ENCODE assay signal across 34 mouse cellular contexts in genomic region chrX:52103771-52104170, GRCm38 (mm10).
"Had no signal": no experiment of that assay in that cellular context is flagged by ENCODE, and none has a peak within 500 bp of the region (broad histone marks: within the 10 kb centered on the region; RNA-seq: fewer than 3 reads in every experiment).

No protein-coding gene starts in this region.

- H3K9me3 ChIP-seq: heart, embryonic 10.5 days; heart, embryonic 12.5 days; heart, embryonic 13.5 days; heart, embryonic 15.5 days; hindbrain, embryonic 12.5 days; hindbrain, embryonic 13.5 days; hindbrain, embryonic 15.5 days; intestine, embryonic 15.5 days; kidney, embryonic 15.5 days had no signal

- H3K9ac ChIP-seq: heart, embryonic 12.5 days; heart, embryonic 13.5 days; heart, embryonic 15.5 days; hindbrain, embryonic 12.5 days; hindbrain, embryonic 13.5 days; hindbrain, embryonic 14.5 days; hindbrain, embryonic 15.5 days; intestine, embryonic 15.5 days; kidney, embryonic 15.5 days had no signal

- H3K27me3 ChIP-seq: heart, embryonic 12.5 days; heart, embryonic 13.5 days; heart, embryonic 15.5 days; hindbrain, embryonic 12.5 days; hindbrain, embryonic 13.5 days; hindbrain, embryonic 15.5 days; intestine, embryonic 15.5 days; kidney, embryonic 15.5 days had no signal

- H3K36me3 ChIP-seq: heart, embryonic 10.5 days; heart, embryonic 12.5 days; heart, embryonic 13.5 days; heart, embryonic 15.5 days; hindbrain, embryonic 12.5 days; hindbrain, embryonic 13.5 days; hindbrain, embryonic 15.5 days; intestine, embryonic 15.5 days; kidney, embryonic 15.5 days had no signal

- H3K4me2 ChIP-seq: heart, embryonic 11.5 days; heart, embryonic 12.5 days; heart, embryonic 13.5 days; heart, embryonic 15.5 days; hindbrain, embryonic 12.5 days; hindbrain, embryonic 13.5 days; hindbrain, embryonic 14.5 days; hindbrain, embryonic 15.5 days; intestine, embryonic 15.5 days; kidney, embryonic 15.5 days had no signal

- H3K27ac ChIP-seq: heart, embryonic 10.5 days; heart, embryonic 13.5 days; heart, embryonic 15.5 days; hindbrain, embryonic 12.5 days; hindbrain, embryonic 13.5 days; hindbrain, embryonic 14.5 days; hindbrain, embryonic 15.5 days; intestine, embryonic 15.5 days; kidney, embryonic 15.5 days; kidney, postnatal 0 days; layer of hippocampus, adult 2 months; left cerebral cortex, adult 2 months had no signal

- H3K4me3 ChIP-seq: heart, embryonic 10.5 days; heart, embryonic 12.5 days; heart, embryonic 13.5 days; heart, embryonic 15.5 days; hindbrain, embryonic 12.5 days; hindbrain, embryonic 13.5 days; hindbrain, embryonic 15.5 days; intestine, embryonic 15.5 days; kidney, embryonic 15.5 days; layer of hippocampus, adult 2 months; left cerebral cortex, adult 2 months had no signal

- H3K4me1 ChIP-seq: heart, embryonic 10.5 days; heart, embryonic 15.5 days; hindbrain, embryonic 12.5 days; hindbrain, embryonic 13.5 days; hindbrain, embryonic 15.5 days; intestine, embryonic 15.5 days; kidney, embryonic 15.5 days had no signal

- ATAC-seq: hindbrain, embryonic 16.5 days; inflammation-experienced regulatory T-cells, adult 6 months; intestine, embryonic 15.5 days; intestine, embryonic 16.5 days; intestine, postnatal 0 days had no signal

- DNase-seq: heart, postnatal 10 days; heart, postnatal 14 days; heart, postnatal 36 days; heart, postnatal 4 days; kidney, adult 11 months; kidney, adult 18-20 months; kidney, adult 2 months; kidney, adult 8-10 months; kidney, adult 9 months; kidney, postnatal 10 days; kidney, postnatal 14 days; kidney, postnatal 25 days; kidney, postnatal 36 days; kidney, postnatal 4 days; layer of hippocampus, adult 9-11 months; layer of hippocampus, postnatal 36 days had no signal
